Mouse (Mus musculus): Measurements from ENCODE around the gene Taf8. TPM values are rescaled to one million over a fixed set of nuclear protein-coding genes. Genes with fewer than 3 reads are reported as not detected.

Gene Taf8
- total and polyA plus RNA-seq, 2 experiments from 2014 or later = 10.8 to 17.9 TPM

DNA sequence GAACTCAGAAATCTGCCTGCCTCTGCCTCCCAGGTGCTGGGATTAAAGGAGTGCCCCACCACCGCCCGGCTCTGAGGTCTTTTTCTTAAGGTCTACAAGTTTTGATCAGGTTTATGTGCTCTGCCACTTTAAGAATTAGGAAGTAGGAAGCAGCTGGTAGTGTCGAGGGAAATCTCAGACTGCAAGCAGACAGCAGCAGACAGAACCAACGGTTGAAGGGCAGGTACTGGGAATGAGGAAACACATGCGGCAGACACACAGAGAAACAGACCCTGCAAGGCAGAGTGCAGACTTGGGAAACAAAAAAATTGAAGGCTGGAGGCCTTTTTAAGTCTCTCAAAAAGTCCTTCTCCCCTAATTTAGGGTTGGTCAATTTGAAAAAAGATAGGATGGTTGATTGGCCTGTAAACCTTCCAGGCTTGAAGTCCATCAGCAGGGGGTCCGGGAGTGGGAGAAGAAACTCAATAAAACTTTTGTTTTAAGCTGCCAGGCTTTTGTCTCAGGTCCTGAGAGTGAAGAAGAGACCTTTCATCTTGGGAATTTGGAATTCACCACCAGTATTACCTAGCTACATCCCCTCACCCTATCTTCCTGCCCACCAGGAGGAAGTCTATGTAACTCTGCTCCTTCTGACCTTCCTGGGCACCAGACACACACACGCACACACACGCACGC lies 7.1 kb upstream of the Taf8 start:
- no peak overlapping the region for H3K4me2 ChIP-seq (ENCODE audit: low read depth)
- no peak for DNase-seq
- H3K4me3 ChIP-seq (ENCODE audit: low read depth, low read length) = no peak overlapping the region
- TF ChIP-seq CTCF (IDR thresholded peaks at IDR 0.05; ENCODE audit: low read depth) = no peak
- no peaks in the 10 kb centered on the region for H3K9me3 ChIP-seq (ENCODE audit: low read length)
- H3K9ac ChIP-seq = no peak overlapping the region
- no peak for ATAC-seq
- 58% methylated on average over 9 of the region's 9 CpGs for WGBS
- no peak overlapping the region for H3K27ac ChIP-seq (ENCODE audit: low read depth, low read length)
- H3K4me1 ChIP-seq (ENCODE audit: insufficient read depth) = 0 out of 2 replicates have a peak, but pooled peaks cover 5% of the 10 kb centered on the region
- no peaks in the 10 kb centered on the region for H3K27me3 ChIP-seq (ENCODE audit: insufficient read depth, low read length)
- no peaks in the 10 kb centered on the region for H3K36me3 ChIP-seq (ENCODE audit: insufficient read depth)

DNA sequence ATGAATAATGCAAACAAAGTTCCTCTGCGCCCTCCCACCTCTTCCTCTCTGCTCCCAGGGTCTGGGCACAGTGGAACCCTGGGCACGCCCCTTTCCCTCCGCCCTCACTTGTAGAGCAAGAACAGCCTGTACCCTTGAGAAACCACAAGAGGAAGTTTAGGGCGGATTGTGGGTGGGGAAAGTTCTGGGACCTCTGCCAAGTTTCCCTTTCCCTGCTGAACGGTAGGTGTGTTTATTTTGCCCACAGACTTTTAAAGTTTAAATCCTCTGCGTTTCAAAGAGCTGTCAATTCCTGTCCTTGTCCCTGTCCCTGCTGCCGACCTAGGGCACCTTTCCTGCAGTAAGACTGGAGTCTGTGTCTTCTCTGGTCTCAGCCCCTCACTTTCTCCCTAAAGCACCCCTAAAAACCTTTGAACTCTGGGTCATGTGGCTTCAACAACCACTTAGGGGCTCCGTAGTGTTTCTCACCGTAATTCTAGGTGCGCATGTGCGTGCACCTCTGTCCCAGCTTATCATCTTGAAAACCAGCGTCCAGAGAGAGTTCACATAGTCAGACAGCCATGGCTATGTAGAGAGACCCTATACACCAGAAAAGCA lies 6.0 kb upstream of the Taf8 start:
- Histone ChIP-seq H3K9me3 (ENCODE audit: low read length) (no peaks in the 10 kb centered on the region), H3K9ac (no peak overlapping the region), H3K36me3 (ENCODE audit: insufficient read depth) (no peaks in the 10 kb centered on the region), H3K27ac (ENCODE audit: low read depth, low read length) (peak overlapping the region; percentile 36; the same call in 1 of the 2 replicates), H3K4me2 (ENCODE audit: low read depth) (no peak overlapping the region), H3K4me3 (ENCODE audit: low read depth, low read length) (no peak overlapping the region), H3K4me1 (ENCODE audit: insufficient read depth) (0 out of 2 replicates have a peak, but pooled peaks cover 5% of the 10 kb centered on the region), H3K27me3 (ENCODE audit: insufficient read depth, low read length) (no peaks in the 10 kb centered on the region)
- 45% methylated on average over 12 of the region's 12 CpGs for WGBS
- DNase-seq (peak; percentile 30), ATAC-seq (no peak)
- no peak for TF ChIP-seq CTCF (IDR thresholded peaks at IDR 0.05; ENCODE audit: low read depth)

DNA sequence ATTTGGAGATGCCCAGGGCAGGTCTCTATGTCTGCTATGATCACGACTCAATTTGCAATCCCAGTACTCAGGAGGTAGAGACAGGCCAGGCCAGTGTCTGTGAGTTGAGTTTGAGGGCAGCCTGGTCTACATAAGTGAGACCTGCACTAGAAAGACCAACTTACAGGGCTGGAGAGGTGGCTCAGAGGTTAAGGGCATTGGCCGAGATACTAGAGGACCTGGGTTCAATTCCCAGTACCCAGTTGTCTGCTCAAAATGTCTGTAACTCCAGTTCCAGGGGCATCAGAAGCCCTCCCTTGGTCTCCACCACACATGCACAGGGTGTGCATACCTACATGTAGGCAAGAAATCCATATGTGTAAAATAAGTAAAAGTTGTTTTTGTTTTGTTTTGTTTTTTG lies 5.4 kb upstream of the Taf8 start:
- no peak overlapping the region for H3K27ac ChIP-seq (ENCODE audit: low read depth, low read length)
- H3K9me3 ChIP-seq (ENCODE audit: low read length) = no peaks in the 10 kb centered on the region
- no peaks in the 10 kb centered on the region for H3K27me3 ChIP-seq (ENCODE audit: insufficient read depth, low read length)
- no peak overlapping the region for H3K4me3 ChIP-seq (ENCODE audit: low read depth, low read length)
- WGBS = 83% methylated on average over 2 of the region's 2 CpGs
- 0 out of 2 replicates have a peak, but pooled peaks cover 5% of the 10 kb centered on the region for H3K4me1 ChIP-seq (ENCODE audit: insufficient read depth)
- DNase-seq (no peak), ATAC-seq (no peak)
- H3K9ac ChIP-seq = no peak overlapping the region
- no peak for TF ChIP-seq CTCF (IDR thresholded peaks at IDR 0.05; ENCODE audit: low read depth)
- H3K4me2 ChIP-seq (ENCODE audit: low read depth) = no peak overlapping the region
- no peaks in the 10 kb centered on the region for H3K36me3 ChIP-seq (ENCODE audit: insufficient read depth)

DNA sequence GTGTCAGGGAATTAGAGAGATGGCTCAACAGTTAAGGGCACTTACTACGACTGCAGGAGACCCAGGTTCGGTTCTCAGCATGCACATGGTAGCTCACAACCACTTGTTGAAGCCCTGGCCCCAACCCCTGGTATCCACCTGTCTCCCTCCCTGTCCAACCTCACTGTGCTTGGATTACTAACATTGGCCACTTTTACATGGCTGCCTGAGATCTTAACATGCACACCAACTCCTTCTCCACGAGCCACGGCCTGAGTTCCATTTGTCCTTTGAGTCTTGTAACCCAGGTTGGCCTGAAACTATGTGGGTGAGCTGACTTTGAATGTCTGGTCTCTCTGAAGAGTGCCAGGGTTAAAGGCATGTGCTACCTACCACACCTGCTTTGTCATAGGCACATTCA lies 4.6 kb upstream of the Taf8 start:
- ATAC-seq (no peak), DNase-seq (no peak)
- H3K4me1 ChIP-seq (ENCODE audit: insufficient read depth) = 0 out of 2 replicates have a peak, but pooled peaks cover 5% of the 10 kb centered on the region
- no peak overlapping the region for H3K4me2 ChIP-seq (ENCODE audit: low read depth)
- no peak overlapping the region for H3K27ac ChIP-seq (ENCODE audit: low read depth, low read length)
- no peak for TF ChIP-seq CTCF (IDR thresholded peaks at IDR 0.05; ENCODE audit: low read depth)
- WGBS = 96% methylated on average over 4 of the region's 4 CpGs
- H3K36me3 ChIP-seq (ENCODE audit: insufficient read depth) = no peaks in the 10 kb centered on the region
- no peak overlapping the region for H3K9ac ChIP-seq
- no peak overlapping the region for H3K4me3 ChIP-seq (ENCODE audit: low read depth, low read length)
- no peaks in the 10 kb centered on the region for H3K9me3 ChIP-seq (ENCODE audit: low read length)
- H3K27me3 ChIP-seq (ENCODE audit: insufficient read depth, low read length) = no peaks in the 10 kb centered on the region

DNA sequence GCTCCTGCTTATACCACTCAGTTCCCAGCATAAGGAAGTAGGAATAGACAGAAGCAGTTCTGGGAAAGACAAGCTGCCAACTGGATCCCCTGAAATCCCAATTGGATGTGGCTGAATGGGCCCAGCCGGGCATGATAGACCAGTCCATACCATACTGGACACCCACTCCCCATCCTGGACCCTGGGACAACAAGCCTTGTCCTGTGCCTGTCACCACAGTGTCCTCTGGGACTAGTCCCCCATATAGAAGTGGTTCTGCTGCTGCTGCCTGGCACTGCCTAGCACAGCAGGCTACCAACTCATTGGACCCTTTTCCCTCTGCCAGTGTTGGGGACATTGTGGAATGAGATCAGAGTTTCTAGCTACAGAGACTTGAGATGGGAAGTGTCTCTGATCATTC lies 4.0 kb upstream of the Taf8 start:
- Histone ChIP-seq H3K27ac (ENCODE audit: low read depth, low read length) (no peak overlapping the region), H3K4me1 (ENCODE audit: insufficient read depth) (peaks cover 11% of the 10 kb centered on the region), H3K4me3 (ENCODE audit: low read depth, low read length) (no peak overlapping the region), H3K36me3 (ENCODE audit: insufficient read depth) (no peaks in the 10 kb centered on the region), H3K4me2 (ENCODE audit: low read depth) (no peak overlapping the region), H3K27me3 (ENCODE audit: insufficient read depth, low read length) (no peaks in the 10 kb centered on the region), H3K9ac (no peak overlapping the region), H3K9me3 (ENCODE audit: low read length) (no peaks in the 10 kb centered on the region)
- TF ChIP-seq CTCF (IDR thresholded peaks at IDR 0.05; ENCODE audit: low read depth) = no peak
- WGBS = 85% methylated on average over 1 of the region's 1 CpGs
- ATAC-seq = no peak
- no peak for DNase-seq

DNA sequence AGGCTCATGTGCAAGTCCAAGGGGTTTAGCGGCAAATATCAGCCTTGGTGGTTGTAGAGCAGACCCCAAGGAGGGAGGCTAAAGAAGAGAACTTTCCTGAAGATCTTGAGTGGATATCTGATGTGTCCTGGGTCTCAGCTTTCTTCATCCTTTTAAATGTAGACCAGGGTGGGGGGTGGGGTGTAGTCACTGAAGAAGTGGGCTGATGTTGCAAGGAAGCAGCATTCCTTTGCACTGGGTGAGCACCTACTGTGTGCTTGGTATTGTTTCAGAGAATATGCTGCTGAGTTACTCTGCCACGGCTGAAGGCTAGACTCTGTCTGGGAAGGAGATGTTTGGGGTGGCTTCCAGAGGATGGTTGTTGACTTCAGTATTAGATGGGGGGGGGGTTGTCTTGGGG lies 3.5 kb upstream of the Taf8 start:
- WGBS = 64% methylated on average over 2 of the region's 2 CpGs
- TF ChIP-seq CTCF (IDR thresholded peaks at IDR 0.05; ENCODE audit: low read depth) = no peak
- H3K4me2 ChIP-seq (ENCODE audit: low read depth) = peak overlapping the region; percentile 49
- DNase-seq (no peak), ATAC-seq (no peak)
- H3K36me3 ChIP-seq (ENCODE audit: insufficient read depth) = no peaks in the 10 kb centered on the region
- H3K4me1 ChIP-seq (ENCODE audit: insufficient read depth) = peaks cover 11% of the 10 kb centered on the region
- no peaks in the 10 kb centered on the region for H3K9me3 ChIP-seq (ENCODE audit: low read length)
- no peak overlapping the region for H3K27ac ChIP-seq (ENCODE audit: low read depth, low read length)
- H3K4me3 ChIP-seq (ENCODE audit: low read depth, low read length) = no peak overlapping the region
- H3K9ac ChIP-seq = no peak overlapping the region
- H3K27me3 ChIP-seq (ENCODE audit: insufficient read depth, low read length) = no peaks in the 10 kb centered on the region

DNA sequence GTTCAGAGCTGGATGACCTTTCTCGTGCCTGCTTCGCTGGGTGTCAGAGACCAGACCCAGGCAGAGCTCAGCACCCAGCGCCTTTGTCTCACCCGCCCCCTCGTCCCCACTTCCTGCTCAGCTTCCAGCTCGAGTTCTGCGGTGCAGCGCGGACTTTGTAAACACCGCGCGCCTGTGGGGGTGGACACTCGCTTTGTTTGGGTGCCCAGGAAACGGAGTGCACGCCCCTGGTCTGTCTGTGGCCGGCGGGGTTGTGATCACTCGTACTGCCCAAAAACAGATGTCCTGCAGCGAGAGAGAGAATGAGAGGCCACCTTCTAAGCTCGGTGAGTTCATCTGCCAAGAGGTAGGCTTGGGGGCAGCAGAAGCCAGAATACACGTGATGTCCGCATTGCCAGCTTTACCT lies 2.9 kb upstream of the Taf8 start, which contains the start of gene Ccnd3:
TSS of gene Ccnd3 (plus strand) at position 111 of the 406 bp plus-strand sequence.
- DNase-seq = peak; percentile 16
- WGBS = 2% methylated on average over 22 of the region's 22 CpGs
- peak within 1 kb of the TSS; percentile 19 for H3K4me3 ChIP-seq (ENCODE audit: low read depth, low read length)
- ATAC-seq = no peak
- no peaks in the 10 kb centered on the region for H3K36me3 ChIP-seq (ENCODE audit: insufficient read depth)
- H3K4me1 ChIP-seq (ENCODE audit: insufficient read depth) = peaks cover 11% of the 10 kb centered on the region
- H3K4me2 ChIP-seq (ENCODE audit: low read depth) = peak within 1 kb of the TSS; percentile 49
- H3K27me3 ChIP-seq (ENCODE audit: insufficient read depth, low read length) = no peaks in the 10 kb centered on the region
- no peak within 1 kb of the TSS for H3K27ac ChIP-seq (ENCODE audit: low read depth, low read length)
- TF ChIP-seq CTCF (IDR thresholded peaks at IDR 0.05; ENCODE audit: low read depth) = no peak
- peak within 1 kb of the TSS; percentile 33; the same call in 1 of the 2 replicates for H3K9ac ChIP-seq
- no peaks in the 10 kb centered on the region for H3K9me3 ChIP-seq (ENCODE audit: low read length)
